Mouse (Mus musculus) neural tube, embryonic 14.5 days (tissue): ENCODE data around the gene Pde2a. TPM values are rescaled to one million over a fixed set of nuclear protein-coding genes. Genes with fewer than 3 reads are reported as not detected.

Experiments
- ATAC-seq: fragments of 200-750 bp; cut with Nextera tagmentation; 2 replicates; pipeline ENCODE4 v1.8.0; 2017; ENCODE audit warnings: low read depth, mild to moderate bottlenecking, moderate TSS enrichment, moderate library complexity
- H3K27ac ChIP-seq: fragments of 300-500 bp; sonication (generic); 2 replicates; pipeline ENCODE4 v1.5.1; 2014; ENCODE audit warnings: low read depth, mild to moderate bottlenecking, control low read depth, low read length, moderate library complexity, mixed read lengths
- H3K27me3 ChIP-seq: fragments of 300-500 bp; sonication (generic); 2 replicates; pipeline ENCODE4 v1.6.1; 2014; ENCODE audit warnings: low read length; ENCODE audit not compliant: control insufficient read depth, insufficient read depth
- H3K36me3 ChIP-seq: fragments of 300-500 bp; sonication (generic); 2 replicates; pipeline ENCODE4 v1.6.1; 2014; ENCODE audit warnings: low read length, mixed read lengths; ENCODE audit not compliant: control insufficient read depth, insufficient read depth
- H3K4me1 ChIP-seq: fragments of 300-500 bp; sonication (generic); 2 replicates; pipeline ENCODE4 v1.6.1; 2014; ENCODE audit warnings: low read length; ENCODE audit not compliant: control insufficient read depth, insufficient read depth
- H3K4me2 ChIP-seq: fragments of 300-500 bp; sonication (generic); 2 replicates; pipeline ENCODE4 v1.6.1; 2014; ENCODE audit warnings: mild to moderate bottlenecking, low read depth, low read length, control low read depth
- H3K4me3 ChIP-seq: fragments of 300-500 bp; sonication (generic); 2 replicates; pipeline ENCODE4 v1.5.1; 2014; ENCODE audit warnings: low read depth, low read length, control low read depth, mixed read lengths
- H3K9ac ChIP-seq: fragments of 300-500 bp; sonication (generic); replicated peaks from 2 replicates; pipeline ENCODE4 v1.6.1; 2014; ENCODE audit warnings: low read depth, mild to moderate bottlenecking, control low read depth, low read length, mixed read lengths
- H3K9me3 ChIP-seq: fragments of 300-500 bp; sonication (generic); 2 replicates; pipeline ENCODE4 v1.6.1; 2016; ENCODE audit warnings: low read length; ENCODE audit not compliant: control insufficient read depth
- WGBS: fragments of 180-500 bp; shearing (Covaris S2); extraction: QIAGEN DNeasy Blood & Tissue Kit; methylation state at CpG from one replicate; pipeline ENCODE4 v1.1.7; 2014; 5-methylcytosine and 5-hydroxymethylcytosine counted together
- polyA plus RNA-seq: library from polyadenylated mRNA; unstranded; fragments of >200 nt; fragmentation: Nextera tagmentation; extraction: Ambion mirVana; gene quantifications from 2 replicates; pipeline ENCODE4 v1.2.1, GENCODE M21; 2014

Pde2a gene
- 13.5 and 24.5 TPM in 2 replicates for polyA plus RNA-seq

DNA sequence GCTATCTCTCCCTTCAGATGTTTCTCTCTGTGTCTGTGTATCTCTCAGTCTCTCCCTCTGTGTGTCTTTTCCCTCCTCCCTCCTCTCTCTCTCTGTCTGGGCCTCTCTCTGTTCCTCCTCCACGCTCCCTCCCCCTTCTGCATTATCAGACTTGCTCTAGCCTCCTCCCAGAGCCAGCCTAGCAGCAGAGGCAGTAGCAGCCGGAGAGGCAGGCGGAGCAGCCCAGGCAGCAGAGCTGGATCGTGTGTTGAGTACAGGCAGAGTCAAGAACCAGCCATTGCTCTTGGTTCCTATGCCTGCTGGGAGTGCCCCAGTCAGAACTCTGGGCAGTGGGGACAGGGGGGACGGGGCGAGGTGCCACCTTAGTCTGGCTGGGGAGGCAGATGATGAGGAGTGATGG is at the start of gene Pde2a:
Pde2a (plus strand) TSS at position 163 of the 400 bp plus-strand sequence.
- Histone ChIP-seq H3K4me1 (no peaks in the 10 kb centered on the region), H3K9me3 (no peaks in the 10 kb centered on the region), H3K36me3 (no peaks in the 10 kb centered on the region), H3K4me2 (peak within 1 kb of the TSS; percentile 45), H3K4me3 (peak within 1 kb of the TSS; percentile 21), H3K27ac (peak within 1 kb of the TSS; percentile 22; the same call in 1 of the 2 replicates), H3K27me3 (0 out of 2 replicates have a peak, but pooled peaks cover 2% of the 10 kb centered on the region), H3K9ac (peak within 1 kb of the TSS; percentile 50)
- WGBS: 7% methylated on average over 6 of the region's 6 CpGs
- peak; percentile 76 for ATAC-seq

DNA sequence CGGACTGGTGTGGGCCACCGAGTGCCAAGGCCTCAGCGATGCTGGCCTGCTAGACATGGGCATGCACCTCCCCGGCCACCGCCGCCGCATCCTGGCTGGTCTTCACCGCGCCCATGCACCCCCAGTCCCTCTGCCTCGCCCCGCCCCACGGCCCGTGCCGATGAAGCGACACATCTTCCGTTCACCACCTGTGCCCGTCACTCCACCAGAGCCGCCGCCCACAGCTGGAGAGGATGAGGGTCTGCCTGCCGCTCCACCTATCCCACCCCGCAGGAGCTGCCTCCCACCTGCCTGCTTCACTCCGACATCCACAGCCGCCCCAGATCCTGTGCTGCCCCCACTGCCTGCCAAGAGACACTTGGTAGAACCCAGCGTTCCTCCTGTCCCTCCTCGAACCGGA is 48.4 kb upstream of the Pde2a start:
- no peak overlapping the region for H3K4me2 ChIP-seq
- H3K4me3 ChIP-seq: no peak overlapping the region
- peaks cover 5% of the 10 kb centered on the region; the same call in 1 of the 2 replicates for H3K4me1 ChIP-seq
- no peaks in the 10 kb centered on the region for H3K27me3 ChIP-seq
- no peak overlapping the region for H3K27ac ChIP-seq
- H3K36me3 ChIP-seq: no peaks in the 10 kb centered on the region
- ATAC-seq: no peak
- H3K9ac ChIP-seq: no peak overlapping the region
- WGBS: 86% methylated on average over 26 of the region's 26 CpGs
- H3K9me3 ChIP-seq: no peaks in the 10 kb centered on the region

DNA sequence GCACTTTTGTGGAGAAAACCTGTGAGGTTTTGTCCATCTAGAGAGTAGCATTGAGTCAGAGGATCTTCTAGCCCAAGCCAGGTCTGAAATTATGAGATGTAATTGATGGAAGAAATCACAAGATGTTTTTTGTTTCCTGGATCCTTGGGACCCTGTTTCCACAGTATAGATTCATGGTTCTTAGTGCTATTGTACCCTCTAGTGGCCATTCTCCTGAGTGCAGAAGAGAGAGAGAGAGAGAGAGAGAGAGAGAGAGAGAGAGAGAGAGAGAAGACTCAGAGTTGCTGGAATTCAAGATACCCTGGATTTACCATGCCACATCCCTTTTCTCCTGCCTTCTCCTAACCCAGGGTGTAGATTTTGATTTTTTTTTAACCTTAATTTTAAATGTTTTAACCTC is 47.3 kb upstream of the Pde2a start:
- peak; percentile 42; the same call in 1 of the 2 replicates for ATAC-seq
- H3K9ac ChIP-seq: no peak overlapping the region
- H3K27me3 ChIP-seq: no peaks in the 10 kb centered on the region
- H3K27ac ChIP-seq: no peak overlapping the region
- H3K4me1 ChIP-seq: peaks cover 5% of the 10 kb centered on the region; the same call in 1 of the 2 replicates
- no peaks in the 10 kb centered on the region for H3K36me3 ChIP-seq
- H3K9me3 ChIP-seq: no peaks in the 10 kb centered on the region
- no peak overlapping the region for H3K4me3 ChIP-seq
- H3K4me2 ChIP-seq: no peak overlapping the region

DNA sequence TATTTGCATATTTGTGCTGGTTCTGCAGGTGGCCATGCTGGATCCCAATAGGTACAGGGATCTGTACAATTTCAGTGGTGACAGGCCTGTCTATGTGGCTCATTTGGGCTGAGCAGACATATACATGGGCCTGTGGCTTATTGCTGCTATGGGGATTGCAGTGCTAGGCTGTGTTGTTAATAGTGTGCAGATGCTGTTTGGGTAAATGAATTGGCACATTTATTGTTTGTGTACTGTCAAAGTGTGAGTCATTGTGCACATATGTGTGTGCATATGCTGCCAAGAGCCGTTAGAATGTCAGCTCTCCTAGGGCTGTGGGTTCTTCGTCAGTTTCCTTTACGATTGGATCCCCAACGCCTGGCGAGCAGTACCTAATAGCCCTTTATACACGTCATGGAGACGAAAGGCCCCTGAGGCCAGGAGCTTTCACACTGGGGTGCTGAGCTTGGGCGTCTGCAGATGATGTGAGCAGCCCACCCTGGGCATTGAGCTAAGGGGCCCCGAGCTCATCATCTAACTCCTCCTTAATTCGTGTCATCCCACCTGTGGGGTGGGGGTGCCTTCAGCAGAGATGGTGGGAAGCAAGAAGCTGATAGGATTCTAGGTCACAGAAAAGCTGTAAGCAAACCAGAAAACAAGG is 44.7 kb upstream of the Pde2a start:
- no peaks in the 10 kb centered on the region for H3K27me3 ChIP-seq
- H3K9me3 ChIP-seq: no peaks in the 10 kb centered on the region
- no peak overlapping the region for H3K9ac ChIP-seq
- H3K4me3 ChIP-seq: no peak overlapping the region
- WGBS: 45% methylated on average over 10 of the region's 10 CpGs
- no peak overlapping the region for H3K4me2 ChIP-seq
- ATAC-seq: peak; percentile 77; the same call in 1 of the 2 replicates
- peaks cover 5% of the 10 kb centered on the region; the same call in 1 of the 2 replicates for H3K4me1 ChIP-seq
- H3K27ac ChIP-seq: peak overlapping the region; percentile 39; the same call in 1 of the 2 replicates
- no peaks in the 10 kb centered on the region for H3K36me3 ChIP-seq

DNA sequence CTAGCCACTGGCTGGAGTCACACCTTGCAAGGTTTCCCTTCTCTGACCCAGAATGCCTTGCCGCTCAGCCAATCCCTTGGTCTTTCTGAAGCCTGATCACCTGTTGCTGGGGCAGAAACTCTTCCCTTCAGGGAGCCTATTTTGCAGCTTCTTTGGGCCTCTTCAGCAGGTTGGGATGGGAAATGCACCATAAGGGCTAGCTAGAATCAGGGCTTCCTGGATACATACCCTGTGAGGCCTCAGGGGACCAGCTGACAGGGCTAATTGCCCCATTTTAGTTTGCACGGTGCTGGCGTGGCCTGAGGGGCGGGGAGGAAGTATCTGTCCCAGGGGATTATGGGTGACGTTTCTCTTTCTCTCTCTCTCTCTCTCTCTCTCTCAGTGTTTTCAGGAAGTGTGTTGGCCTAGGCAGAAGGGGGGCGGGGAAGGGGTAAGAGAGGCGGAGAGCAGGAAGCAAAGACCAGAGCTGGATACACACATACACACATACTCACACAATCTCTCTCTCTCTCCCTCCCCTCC is 43.7 kb upstream of the Pde2a start:
- 33% methylated on average over 7 of the region's 7 CpGs for WGBS
- H3K9ac ChIP-seq: no peak overlapping the region; the same call in 1 of the 2 replicates
- H3K27ac ChIP-seq: no peak overlapping the region
- H3K4me1 ChIP-seq: peaks cover 5% of the 10 kb centered on the region; the same call in 1 of the 2 replicates
- ATAC-seq: no peak
- H3K4me3 ChIP-seq: no peak overlapping the region
- no peaks in the 10 kb centered on the region for H3K36me3 ChIP-seq
- H3K9me3 ChIP-seq: no peaks in the 10 kb centered on the region
- no peak overlapping the region for H3K4me2 ChIP-seq
- H3K27me3 ChIP-seq: no peaks in the 10 kb centered on the region

DNA sequence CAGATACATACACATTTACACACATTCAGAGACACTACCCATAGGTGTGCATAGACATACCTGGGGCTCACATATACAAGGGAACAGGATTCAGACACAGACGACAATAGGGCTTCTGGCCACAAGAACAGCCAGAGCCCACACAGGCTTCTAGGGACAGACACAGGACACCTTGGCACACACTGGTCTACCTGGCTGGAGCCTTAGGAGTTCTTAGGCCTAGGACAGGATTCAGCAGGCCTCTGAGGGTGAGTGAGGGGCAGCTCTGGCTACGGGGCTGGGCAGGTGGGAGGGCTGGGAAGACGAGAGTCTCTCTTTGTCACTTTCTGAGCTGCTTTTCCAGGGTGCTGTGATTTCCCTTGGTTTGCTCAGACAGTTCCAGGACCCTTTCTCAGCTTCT is 43.2 kb upstream of the Pde2a start:
- no peak for ATAC-seq
- Histone ChIP-seq H3K36me3 (no peaks in the 10 kb centered on the region), H3K27me3 (no peaks in the 10 kb centered on the region), H3K4me3 (no peak overlapping the region), H3K4me1 (peaks cover 5% of the 10 kb centered on the region; the same call in 1 of the 2 replicates), H3K27ac (no peak overlapping the region), H3K4me2 (no peak overlapping the region), H3K9me3 (no peaks in the 10 kb centered on the region), H3K9ac (peak overlapping the region; percentile 29; the same call in 1 of the 2 replicates)
- WGBS: 67% methylated on average over 3 of the region's 3 CpGs

DNA sequence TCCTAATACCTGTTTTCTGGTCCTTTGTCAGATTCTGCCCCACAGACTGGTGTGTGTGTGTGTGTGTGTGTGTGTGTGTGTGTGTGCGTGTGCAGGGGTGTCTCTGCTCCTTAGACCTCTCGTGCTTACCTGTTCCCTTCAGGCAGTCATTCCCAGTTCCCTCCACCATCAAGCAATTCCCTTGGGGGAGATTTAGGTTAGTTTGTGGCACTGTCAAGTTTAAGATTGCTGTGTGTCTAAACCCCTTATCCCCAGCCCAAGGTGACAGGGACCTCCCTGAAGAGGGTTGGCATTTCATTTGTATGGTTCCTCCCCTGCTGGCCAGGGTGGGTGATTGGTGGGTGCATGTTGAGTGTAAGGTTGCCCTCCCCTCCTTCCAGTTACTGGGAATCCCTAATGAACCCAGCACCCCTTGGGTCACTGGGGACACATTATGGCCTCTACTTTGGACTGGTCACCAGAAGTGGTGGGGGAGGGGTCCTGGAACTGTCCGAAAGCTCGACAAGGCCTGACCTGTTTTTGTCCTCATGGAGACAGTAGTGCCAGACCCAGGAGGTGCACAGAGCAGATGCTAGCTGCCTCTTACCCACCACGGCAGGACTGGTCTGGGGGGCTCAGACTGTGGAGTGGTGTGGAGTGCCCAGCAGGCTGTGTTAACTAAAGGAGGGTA is 42.6 kb upstream of the Pde2a start:
- no peaks in the 10 kb centered on the region for H3K27me3 ChIP-seq
- no peaks in the 10 kb centered on the region for H3K36me3 ChIP-seq
- no peak overlapping the region for H3K4me3 ChIP-seq
- no peaks in the 10 kb centered on the region for H3K9me3 ChIP-seq
- ATAC-seq: no peak
- no peak overlapping the region for H3K4me2 ChIP-seq
- WGBS: 67% methylated on average over 5 of the region's 5 CpGs
- H3K9ac ChIP-seq: no peak overlapping the region
- peaks cover 5% of the 10 kb centered on the region; the same call in 1 of the 2 replicates for H3K4me1 ChIP-seq
- H3K27ac ChIP-seq: no peak overlapping the region

DNA sequence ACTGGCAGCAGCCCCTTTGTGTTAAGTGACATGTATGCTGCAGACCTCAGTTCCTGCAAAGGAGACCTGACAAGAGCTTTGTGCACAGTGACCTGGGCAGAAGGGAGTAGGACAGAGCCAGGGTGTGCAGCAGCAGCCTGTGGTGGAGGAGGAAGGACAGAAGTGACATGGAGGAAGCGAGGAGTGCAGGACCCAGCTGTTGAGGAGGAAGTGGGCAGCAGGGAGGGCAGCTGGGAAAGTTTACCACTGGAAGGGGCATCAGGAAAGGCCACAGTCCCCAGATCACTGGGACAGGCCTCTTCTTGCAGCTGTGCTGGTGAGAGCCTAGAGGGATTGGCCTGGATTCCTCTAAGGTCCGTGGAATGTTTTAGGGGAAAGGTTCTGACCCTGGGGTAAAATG is 41.8 kb upstream of the Pde2a start:
- H3K27ac ChIP-seq: no peak overlapping the region
- H3K27me3 ChIP-seq: no peaks in the 10 kb centered on the region
- H3K4me1 ChIP-seq: peaks cover 5% of the 10 kb centered on the region; the same call in 1 of the 2 replicates
- no peak for ATAC-seq
- H3K4me2 ChIP-seq: no peak overlapping the region
- no peaks in the 10 kb centered on the region for H3K9me3 ChIP-seq
- no peaks in the 10 kb centered on the region for H3K36me3 ChIP-seq
- WGBS: 85% methylated on average over 2 of the region's 2 CpGs
- no peak overlapping the region for H3K4me3 ChIP-seq
- H3K9ac ChIP-seq: no peak overlapping the region

DNA sequence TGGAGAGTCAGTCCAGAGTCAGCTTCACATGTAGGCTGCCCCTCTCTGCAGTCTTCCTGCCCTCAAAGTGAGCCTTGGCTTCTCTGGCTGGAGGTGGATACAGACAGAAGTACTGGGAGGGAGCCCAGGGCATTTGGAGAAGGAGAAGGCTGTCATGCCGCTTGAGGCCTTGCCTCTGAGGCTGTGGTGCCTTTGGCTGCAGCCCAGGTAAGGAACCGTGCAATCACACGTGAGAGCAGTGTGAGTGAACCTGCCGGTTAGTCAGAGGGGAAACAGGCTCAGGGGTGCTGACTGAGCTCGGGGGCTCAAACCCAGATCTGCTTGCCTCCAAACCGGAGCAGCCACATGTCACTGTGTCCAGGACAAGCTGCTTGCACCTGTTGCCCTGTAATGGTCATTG is 40.0 kb upstream of the Pde2a start:
- H3K36me3 ChIP-seq: no peaks in the 10 kb centered on the region
- H3K4me2 ChIP-seq: no peak overlapping the region
- H3K9me3 ChIP-seq: no peaks in the 10 kb centered on the region
- H3K27me3 ChIP-seq: no peaks in the 10 kb centered on the region
- H3K27ac ChIP-seq: no peak overlapping the region
- H3K4me1 ChIP-seq: peaks cover 9% of the 10 kb centered on the region; the same call in 1 of the 2 replicates
- H3K9ac ChIP-seq: no peak overlapping the region
- ATAC-seq: no peak
- H3K4me3 ChIP-seq: no peak overlapping the region
- WGBS: 90% methylated on average over 6 of the region's 6 CpGs
